Mouse (Mus musculus): ENCODE results near the gene Zfp873. TPM values are rescaled to one million over a fixed set of nuclear protein-coding genes. Genes with fewer than 3 reads are reported as not detected.
"Not testable (repeated sequence)": the region's sequence is repeated elsewhere in the genome, so short reads cannot be mapped to it uniquely, and the experiment has no call there.

Zfp873 gene
- 1.6 and 1.7 TPM in 2 replicates for polyA plus RNA-seq (2011; ENCODE audit: insufficient read depth, insufficient read length, low replicate concordance, missing spikeins)

DNA sequence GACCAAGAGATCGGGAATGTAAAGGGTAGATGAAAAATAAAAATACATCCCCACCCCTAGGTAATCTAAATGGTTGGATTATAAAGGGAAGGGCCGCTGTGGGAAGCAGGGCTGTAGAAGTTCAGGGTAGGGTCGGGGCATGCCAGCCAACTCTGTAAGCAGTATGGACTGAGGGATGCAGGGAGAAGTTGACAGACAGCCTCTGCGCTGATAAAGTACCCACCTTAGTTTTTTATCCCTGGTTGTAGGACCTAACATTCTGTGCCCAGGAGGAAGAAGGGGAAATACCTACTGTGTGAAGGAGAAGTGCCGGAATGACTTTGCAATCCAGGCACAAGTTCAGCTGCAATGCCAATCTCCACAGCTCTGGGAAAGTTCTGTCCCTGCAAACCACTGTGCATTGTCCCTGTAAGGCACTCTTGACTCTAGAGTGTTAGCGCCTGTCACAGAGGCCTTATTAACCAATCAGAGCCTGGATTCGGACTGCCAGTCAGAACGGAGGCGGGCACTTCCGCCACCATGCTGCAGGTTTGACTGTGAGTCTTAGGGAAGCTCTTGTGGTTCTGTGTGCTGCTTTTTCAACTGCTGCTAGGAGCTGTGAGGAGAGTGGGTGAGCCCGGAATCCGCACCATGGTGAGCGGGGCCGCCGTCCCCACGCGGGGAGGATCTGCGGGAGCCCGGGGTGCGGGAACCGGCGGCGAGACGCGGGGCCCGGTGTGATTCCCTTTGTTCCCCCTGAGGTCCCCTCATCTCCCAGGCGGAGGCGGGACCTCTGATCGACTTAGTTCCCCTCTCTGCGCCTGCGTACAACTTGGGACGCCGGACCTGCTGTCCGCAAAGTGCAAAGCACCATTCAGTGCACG, at the start of gene Zfp873:
TSS of gene Zfp873 (plus strand) at position 527 of the 863 bp plus-strand sequence.
- Histone ChIP-seq H3K27ac (ENCODE audit: control insufficient read depth, insufficient read depth, low read depth, low read length, poor library complexity) (peak within 1 kb of the TSS; percentile 84), H3K4me3 (replicated peaks; ENCODE audit: control insufficient read depth, low read depth, low read length) (peak within 1 kb of the TSS; percentile 63), H3K4me1 (ENCODE audit: control insufficient read depth, insufficient read depth, low read length) (no peaks in the 10 kb centered on the region)
- TF ChIP-seq CTCF (IDR thresholded peaks at IDR 0.05; ENCODE audit: control insufficient read depth, insufficient read depth, low read length), result no peak
- TF ChIP-seq POLR2A (IDR thresholded peaks at IDR 0.05; ENCODE audit: borderline replicate concordance, control insufficient read depth, low read depth, low read length), result peak; percentile 25; the same call in 1 of the 2 replicates
- 9% methylated on average over 35 of the region's 35 CpGs for WGBS

- not testable (repeated sequence) for H3K4me3 ChIP-seq (replicated peaks; ENCODE audit: control insufficient read depth, low read depth, low read length); H3K4me1 ChIP-seq (ENCODE audit: control insufficient read depth, insufficient read depth, low read length); H3K27ac ChIP-seq (ENCODE audit: control insufficient read depth, insufficient read depth, low read depth, low read length, poor library complexity)
- WGBS, result 83% methylated on average over 1 of the region's 1 CpGs
Measured at GRCm38 (mm10) chr10:82003209-82003608, 44.7 kb upstream of the Zfp873 start.

GRCm38 (mm10) chr10:82004822-82005221, 43.1 kb upstream of the Zfp873 start:
- H3K4me1 ChIP-seq (ENCODE audit: control insufficient read depth, insufficient read depth, low read length); H3K4me3 ChIP-seq (replicated peaks; ENCODE audit: control insufficient read depth, low read depth, low read length); H3K27ac ChIP-seq (ENCODE audit: control insufficient read depth, insufficient read depth, low read depth, low read length, poor library complexity): not testable (repeated sequence)
- 88% methylated on average over 2 of the region's 2 CpGs for WGBS

DNA sequence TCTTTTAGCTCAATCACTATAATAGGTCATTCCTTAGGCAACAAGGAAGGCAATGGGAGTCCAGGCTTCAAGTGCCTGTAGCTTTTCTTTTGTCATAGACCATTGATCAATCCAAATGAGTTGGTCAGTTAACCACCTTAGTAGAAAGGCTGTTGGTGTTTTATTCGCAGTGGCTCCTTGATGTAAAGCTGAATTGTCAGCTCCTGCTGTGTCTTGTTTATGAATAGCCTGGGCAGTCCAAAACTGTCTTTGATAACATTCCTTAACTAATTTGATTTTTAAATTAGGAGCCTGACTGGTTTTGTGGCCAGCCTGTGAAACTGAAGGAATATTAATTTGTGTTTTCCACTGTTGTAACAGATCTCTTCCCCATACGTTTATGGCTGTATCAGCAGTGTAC, 5.7 kb upstream of the Zfp873 start:
- H3K4me1 ChIP-seq (ENCODE audit: control insufficient read depth, insufficient read depth, low read length), result no peaks in the 10 kb centered on the region
- 72% methylated on average over 2 of the region's 2 CpGs for WGBS
- H3K4me3 ChIP-seq (replicated peaks; ENCODE audit: control insufficient read depth, low read depth, low read length), result no peak overlapping the region
- no peak overlapping the region for H3K27ac ChIP-seq (ENCODE audit: control insufficient read depth, insufficient read depth, low read depth, low read length, poor library complexity)
- TF ChIP-seq CTCF (IDR thresholded peaks at IDR 0.05; ENCODE audit: control insufficient read depth, insufficient read depth, low read length), result no peak
- no peak for TF ChIP-seq POLR2A (IDR thresholded peaks at IDR 0.05; ENCODE audit: borderline replicate concordance, control insufficient read depth, low read depth, low read length)

GRCm38 (mm10) chr10:82046603-82047002, 1.3 kb upstream of the Zfp873 start:
- Histone ChIP-seq H3K27ac (ENCODE audit: control insufficient read depth, insufficient read depth, low read depth, low read length, poor library complexity) (no peak overlapping the region), H3K4me3 (replicated peaks; ENCODE audit: control insufficient read depth, low read depth, low read length) (no peak overlapping the region), H3K4me1 (ENCODE audit: control insufficient read depth, insufficient read depth, low read length) (no peaks in the 10 kb centered on the region)
- no peak for TF ChIP-seq POLR2A (IDR thresholded peaks at IDR 0.05; ENCODE audit: borderline replicate concordance, control insufficient read depth, low read depth, low read length)
- WGBS, result 85% methylated on average over 3 of the region's 3 CpGs

DNA sequence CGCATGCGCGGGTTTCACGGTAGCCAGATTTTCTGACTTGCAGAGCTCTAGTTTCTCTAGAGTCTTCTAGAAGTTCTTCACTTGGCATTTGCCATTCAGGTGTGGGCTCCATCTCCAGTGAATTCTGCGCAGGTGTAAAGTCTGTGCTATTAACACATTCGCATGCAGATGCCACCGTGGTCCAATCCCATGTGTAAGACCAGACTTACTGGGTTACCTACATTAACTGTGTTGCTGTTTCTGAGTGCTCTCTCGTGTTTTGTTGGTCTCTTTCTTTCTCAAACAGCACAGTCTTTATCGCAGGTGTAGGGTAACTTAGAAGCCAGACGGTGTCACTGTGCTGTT, 509 bp downstream of the Zfp873 start:
- WGBS, result 25% methylated on average over 10 of the region's 10 CpGs
- Histone ChIP-seq H3K27ac (ENCODE audit: control insufficient read depth, insufficient read depth, low read depth, low read length, poor library complexity) (peak overlapping the region; percentile 84), H3K4me3 (replicated peaks; ENCODE audit: control insufficient read depth, low read depth, low read length) (peak overlapping the region; percentile 63)
- not testable (repeated sequence) for H3K4me1 ChIP-seq (ENCODE audit: control insufficient read depth, insufficient read depth, low read length)

GRCm38 (mm10) chr10:82082728-82083621, 35.1 kb downstream of the Zfp873 start, which contains the start of gene BC024063:
BC024063 (plus strand) TSS chr10:82083353.
- peak within 1 kb of the TSS; percentile 54 for H3K4me3 ChIP-seq (replicated peaks; ENCODE audit: control insufficient read depth, low read depth, low read length)
- H3K27ac ChIP-seq (ENCODE audit: control insufficient read depth, insufficient read depth, low read depth, low read length, poor library complexity); H3K4me1 ChIP-seq (ENCODE audit: control insufficient read depth, insufficient read depth, low read length): not testable (repeated sequence)
- 25% methylated on average over 42 of the region's 42 CpGs for WGBS

GRCm38 (mm10) chr10:82083622-82083971, 35.7 kb downstream of the Zfp873 start:
- WGBS, result 29% methylated on average over 14 of the region's 14 CpGs
- H3K4me1 ChIP-seq (ENCODE audit: control insufficient read depth, insufficient read depth, low read length); H3K27ac ChIP-seq (ENCODE audit: control insufficient read depth, insufficient read depth, low read depth, low read length, poor library complexity): not testable (repeated sequence)
- peak overlapping the region; percentile 54 for H3K4me3 ChIP-seq (replicated peaks; ENCODE audit: control insufficient read depth, low read depth, low read length)

Other genes starting within 250 kb of the Zfp873 start
- 0.85 and 1.0 TPM in 2 replicates for gene Gm4767, start 235.9 kb upstream of the Zfp873 start, polyA plus RNA-seq (2011; ENCODE audit: insufficient read depth, insufficient read length, low replicate concordance, missing spikeins)
- gene Gm32687, start 184.2 kb upstream of the Zfp873 start, polyA plus RNA-seq (2011; ENCODE audit: insufficient read depth, insufficient read length, low replicate concordance, missing spikeins), result 1.0 and 5.6 TPM in 2 replicates
- 1.6 TPM in 1 of 2 replicates, not detected in the other for gene Zfp781, start 117.6 kb upstream of the Zfp873 start, polyA plus RNA-seq (2011; ENCODE audit: insufficient read depth, insufficient read length, low replicate concordance, missing spikeins)
- 0.90 TPM in 1 of 2 replicates, not detected in the other for gene BC024063, start 35.2 kb downstream of the Zfp873 start, polyA plus RNA-seq (2011; ENCODE audit: insufficient read depth, insufficient read length, low replicate concordance, missing spikeins)
- gene AU041133, start 79.9 kb downstream of the Zfp873 start, polyA plus RNA-seq (2011; ENCODE audit: insufficient read depth, insufficient read length, low replicate concordance, missing spikeins), result 0.36 and 0.57 TPM in 2 replicates
- gene Zfp938, start 193.2 kb downstream of the Zfp873 start, polyA plus RNA-seq (2011; ENCODE audit: insufficient read depth, insufficient read length, low replicate concordance, missing spikeins), result 0.63 and 1.9 TPM in 2 replicates

Measured in bone marrow, adult 2 months (tissue).